Mouse (Mus musculus) stomach, postnatal 0 days (tissue): Measurements from ENCODE around the gene Zfp296.

Source experiments
- CTCF ChIP-seq: IDR thresholded peaks from 2 replicates; pipeline ENCODE4 v1.5.1; 2016; ENCODE audit warnings: antibody characterized with exemption, low read depth, mild to moderate bottlenecking, moderate library complexity
- EP300 ChIP-seq: optimal IDR thresholded peaks from 2 replicates; pipeline ENCODE3; 2016; ENCODE audit warnings: antibody characterized with exemption

GRCm38 (mm10) chr7:19562643-19563410 lies 14.3 kb upstream of the Zfp296 start, which contains the start of gene Ppp1r37:
- TF ChIP-seq CTCF (no peak), EP300 (no peak)
